Mouse (Mus musculus) right cerebral cortex, postnatal 14 days (tissue): ENCODE measurements around the gene Srp54c.
"Not testable (repeated sequence)": the region's sequence is repeated elsewhere in the genome, so short reads cannot be mapped to it uniquely, and the experiment has no call there.

Experiments
- DNase-seq: peaks from one replicate; pipeline ENCODE4 v3.0.0; 2022

Srp54c gene

GRCm38 (mm10) chr12:55229626-55230519 is at the start of gene Srp54c:
Srp54c (plus strand) TSS chr12:55230168.
- DNase-seq: not testable (repeated sequence)

- not testable (repeated sequence) for DNase-seq
Observed at GRCm38 (mm10) chr12:55187686-55188085, 42.3 kb upstream of the Srp54c start.

GRCm38 (mm10) chr12:55189127-55189526 is 40.8 kb upstream of the Srp54c start:
- not testable (repeated sequence) for DNase-seq

GRCm38 (mm10) chr12:55199306-55199705 is 30.7 kb upstream of the Srp54c start, which contains the start of gene 1700047I17Rik2:
1700047I17Rik2 (plus strand) TSS chr12:55199592.
- not testable (repeated sequence) for DNase-seq

GRCm38 (mm10) chr12:55199799-55200198 is 30.2 kb upstream of the Srp54c start:
- not testable (repeated sequence) for DNase-seq

GRCm38 (mm10) chr12:55212944-55213343 is 17.0 kb upstream of the Srp54c start:
- DNase-seq: not testable (repeated sequence)

GRCm38 (mm10) chr12:55230520-55230861 is 523 bp downstream of the Srp54c start:
- DNase-seq: not testable (repeated sequence)

GRCm38 (mm10) chr12:55242243-55242642 is 12.3 kb downstream of the Srp54c start:
- not testable (repeated sequence) for DNase-seq

GRCm38 (mm10) chr12:55261950-55262349 is 32.0 kb downstream of the Srp54c start:
- not testable (repeated sequence) for DNase-seq

GRCm38 (mm10) chr12:55263385-55263784 is 33.4 kb downstream of the Srp54c start:
- DNase-seq: not testable (repeated sequence)

- DNase-seq: no peak
Observed at GRCm38 (mm10) chr12:55272243-55272642, 42.3 kb downstream of the Srp54c start.

- DNase-seq: not testable (repeated sequence)
Observed at GRCm38 (mm10) chr12:55277583-55277982, 47.6 kb downstream of the Srp54c start.

GRCm38 (mm10) chr12:55298112-55298511 is 68.1 kb downstream of the Srp54c start:
- no peak for DNase-seq

- no peak for DNase-seq
Observed at GRCm38 (mm10) chr12:55299336-55299735, 69.4 kb downstream of the Srp54c start, which contains the start of gene 1110008L16Rik. 1110008L16Rik (plus strand) TSS chr12:55299577.

GRCm38 (mm10) chr12:55300820-55301351 is 70.9 kb downstream of the Srp54c start:
- DNase-seq: no peak

- DNase-seq: no peak
Observed at GRCm38 (mm10) chr12:55301472-55302300, 71.7 kb downstream of the Srp54c start.

GRCm38 (mm10) chr12:55302485-55303441 is 72.8 kb downstream of the Srp54c start, which contains the start of gene Ppp2r3c:
Ppp2r3c (minus strand) TSS chr12:55302998.
- DNase-seq: peak; percentile 81

- DNase-seq: no peak
Observed at GRCm38 (mm10) chr12:55306371-55306770, 76.4 kb downstream of the Srp54c start.

- no peak for DNase-seq
Observed at GRCm38 (mm10) chr12:55307566-55307965, 77.6 kb downstream of the Srp54c start.

GRCm38 (mm10) chr12:55308731-55309130 is 78.8 kb downstream of the Srp54c start:
- DNase-seq: no peak

GRCm38 (mm10) chr12:55309501-55309900 is 79.5 kb downstream of the Srp54c start:
- DNase-seq: no peak

GRCm38 (mm10) chr12:55311841-55312240 is 81.9 kb downstream of the Srp54c start:
- DNase-seq: no peak
